Mouse (Mus musculus) lung, postnatal 25 days (tissue): Measurements from ENCODE around the gene Mapk8ip3.
"Not testable (repeated sequence)": the region's sequence is repeated elsewhere in the genome, so short reads cannot be mapped to it uniquely, and the experiment has no call there.

ENCODE experiments used
- DNase-seq: peaks from one replicate; pipeline ENCODE4 v3.0.0; 2022; ENCODE audit warnings: low spot score

Mapk8ip3 gene

GRCm38 (mm10) chr17:24936259-24937237 lies at the start of gene Mapk8ip3:
Gene Mapk8ip3, minus strand, starts transcription at chr17:24936977.
- DNase-seq: peak; percentile 95

DNA sequence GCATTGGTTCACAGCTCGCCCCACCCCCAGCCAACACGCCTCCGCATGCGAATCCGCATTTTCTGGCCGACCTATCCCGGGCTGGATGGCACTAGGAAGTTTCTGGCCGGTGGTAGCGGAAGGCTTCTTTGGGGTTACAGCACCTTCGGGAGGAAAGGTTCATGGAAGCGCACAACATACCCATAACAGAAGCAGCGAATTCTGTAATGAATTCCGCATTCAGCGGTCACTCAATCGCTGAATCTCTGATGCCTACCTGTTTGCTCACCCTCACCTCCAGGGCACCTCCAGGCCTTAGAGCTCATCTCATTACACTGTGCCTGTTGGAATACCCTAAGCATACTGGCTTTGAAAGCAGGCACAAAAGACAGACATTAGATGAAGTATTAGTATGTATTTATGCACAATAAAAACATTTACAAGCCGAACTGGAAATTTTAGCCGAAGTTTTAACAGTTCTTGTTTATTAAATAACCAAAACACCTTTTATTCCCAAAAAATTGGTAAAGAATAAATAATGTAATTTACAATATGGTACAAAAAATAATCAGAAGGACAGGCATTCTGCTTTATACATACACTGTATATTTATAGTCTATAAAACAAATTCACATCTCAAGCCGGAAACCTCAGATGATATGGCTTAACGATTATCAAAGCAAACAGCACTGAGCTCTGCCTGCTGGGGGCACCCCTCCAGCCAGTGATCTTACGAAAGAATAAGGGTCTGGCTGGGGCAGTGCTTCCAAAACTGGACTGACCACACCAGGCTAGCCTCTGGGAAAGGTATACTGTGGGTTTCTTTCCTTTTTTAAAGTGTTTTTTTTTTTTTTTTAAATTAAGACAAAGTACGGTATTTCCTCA lies 24.3 kb upstream of the Mapk8ip3 start:
- DNase-seq: peak; percentile 2

GRCm38 (mm10) chr17:24960135-24960851 lies 23.5 kb upstream of the Mapk8ip3 start, which contains the start of gene Jpt2:
Gene Jpt2, minus strand, starts transcription at chr17:24960689.
- DNase-seq: peak; percentile 99

DNA sequence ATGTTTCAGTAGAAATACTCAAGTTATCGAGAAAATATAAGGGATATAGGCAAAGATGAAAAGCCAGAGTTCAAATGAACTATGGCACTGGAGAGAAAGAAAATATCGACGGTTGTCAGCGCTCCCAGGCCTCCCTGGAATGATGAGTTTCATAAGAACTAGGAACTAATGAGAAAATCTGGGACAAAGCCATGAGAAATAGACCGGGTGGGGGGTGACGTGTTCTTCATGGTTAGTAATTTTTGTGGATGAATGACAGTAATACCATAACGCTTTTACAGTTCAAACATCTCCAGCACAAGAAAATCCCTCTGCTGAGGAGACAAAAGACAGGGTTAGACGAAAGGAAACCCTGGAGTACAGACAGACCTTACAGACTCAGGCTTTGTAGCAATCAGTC lies 22.6 kb upstream of the Mapk8ip3 start:
- DNase-seq: no peak

- peak; percentile 8 for DNase-seq
Measured at GRCm38 (mm10) chr17:24953291-24953690, 16.5 kb upstream of the Mapk8ip3 start.

DNA sequence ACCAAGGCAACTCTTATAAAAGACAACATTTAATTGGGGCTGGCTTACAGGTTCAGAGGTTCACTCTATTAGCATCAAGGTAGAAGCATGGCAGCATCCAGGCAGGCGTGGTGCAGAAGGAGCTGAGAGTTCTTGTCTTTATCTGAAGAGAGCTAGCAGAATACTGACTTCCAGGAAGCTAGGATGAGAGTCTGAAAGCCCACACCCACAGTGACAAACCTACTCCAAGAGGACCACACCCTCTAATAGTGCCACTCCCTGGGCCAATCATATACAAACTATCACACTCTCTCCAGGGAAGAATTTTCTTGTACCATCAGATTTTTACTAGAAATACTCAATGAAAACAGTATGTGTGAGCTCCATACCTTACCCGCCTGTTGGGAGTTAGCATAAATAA lies 13.9 kb upstream of the Mapk8ip3 start:
- DNase-seq: no peak

DNA sequence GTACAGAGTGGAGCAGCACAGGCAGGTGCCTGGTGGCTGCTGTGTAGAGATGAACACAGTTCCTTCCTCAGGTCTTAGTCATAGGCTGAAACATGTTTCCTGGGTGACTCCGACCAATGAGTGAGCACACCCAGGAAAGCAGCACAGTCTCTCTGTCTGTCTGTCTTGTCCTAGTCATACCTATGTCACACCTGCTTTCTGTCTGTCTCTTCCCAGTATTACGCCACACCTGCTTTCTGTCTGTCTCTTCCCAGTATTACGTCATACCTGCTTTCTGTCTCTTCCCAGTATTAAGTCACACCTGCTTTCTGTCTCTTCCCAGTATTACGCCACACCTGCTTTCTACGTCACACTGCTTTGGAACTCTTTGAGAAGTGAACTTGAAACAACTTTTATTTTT lies 11.4 kb upstream of the Mapk8ip3 start:
- no peak for DNase-seq

GRCm38 (mm10) chr17:24943589-24943988 lies 6.8 kb upstream of the Mapk8ip3 start:
- not testable (repeated sequence) for DNase-seq

- DNase-seq: no peak
Measured at GRCm38 (mm10) chr17:24943036-24943435, 6.3 kb upstream of the Mapk8ip3 start.

DNA sequence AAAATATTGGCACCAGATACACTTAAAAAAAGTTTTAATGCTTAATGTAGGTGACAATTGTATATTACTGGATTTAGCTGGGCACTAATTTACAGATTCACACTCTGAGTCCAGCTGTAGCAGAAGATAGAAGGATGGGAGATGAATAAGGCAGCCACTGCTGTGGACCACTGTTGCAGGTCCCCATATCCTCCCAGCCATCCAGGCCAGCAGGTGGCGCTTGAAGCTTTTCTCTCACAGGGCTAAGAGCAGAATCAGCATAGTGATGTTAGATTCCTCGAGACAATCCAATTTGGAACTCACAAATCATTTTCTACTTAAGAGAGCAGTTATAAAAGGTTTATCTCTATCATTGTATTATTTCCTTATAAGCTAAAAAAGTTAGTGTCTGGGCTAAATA lies 5.7 kb upstream of the Mapk8ip3 start:
- peak; percentile 50 for DNase-seq

- DNase-seq: no peak
Measured at GRCm38 (mm10) chr17:24937266-24937665, 489 bp upstream of the Mapk8ip3 start.

- DNase-seq: no peak
Measured at GRCm38 (mm10) chr17:24935666-24936065, 1.1 kb downstream of the Mapk8ip3 start.

DNA sequence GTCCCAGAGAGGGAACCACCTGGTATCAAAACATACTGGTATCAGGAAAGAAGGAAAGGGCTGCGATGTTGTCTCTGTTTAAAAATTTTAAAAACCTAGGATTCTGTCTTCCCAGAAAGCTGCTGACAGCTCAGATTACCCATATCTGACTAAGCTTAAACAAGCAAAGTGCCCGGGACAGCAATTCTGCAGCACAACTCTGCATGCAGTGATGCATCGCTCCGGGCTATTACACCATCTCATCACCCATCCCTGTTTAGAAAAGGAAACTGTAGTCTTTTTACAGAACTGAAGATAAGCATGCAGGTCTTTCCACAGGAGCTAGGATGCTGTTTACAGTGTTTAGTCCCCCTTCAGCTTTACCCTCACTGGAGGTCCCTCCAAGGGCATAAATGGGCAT lies 1.9 kb downstream of the Mapk8ip3 start:
- DNase-seq: no peak

DNA sequence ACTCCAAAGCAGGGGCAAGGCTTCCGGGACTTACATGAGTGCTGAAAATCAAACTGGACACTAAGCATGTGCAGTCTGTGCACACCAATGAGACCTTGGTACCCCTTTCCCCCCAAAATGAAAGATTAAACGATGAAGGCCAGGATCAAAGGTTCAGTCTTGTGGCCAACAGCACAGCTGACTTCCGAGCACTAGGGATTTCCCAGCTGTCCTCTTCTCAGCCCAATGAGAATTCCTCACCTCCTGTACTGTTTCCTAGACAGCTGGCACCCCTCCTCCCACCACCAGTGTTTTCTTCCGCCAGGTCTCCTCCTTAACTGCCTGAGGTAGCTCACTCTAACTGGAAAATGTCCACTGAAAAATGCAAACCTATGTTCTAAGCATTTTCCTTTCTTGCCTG lies 3.6 kb downstream of the Mapk8ip3 start:
- DNase-seq: no peak

DNA sequence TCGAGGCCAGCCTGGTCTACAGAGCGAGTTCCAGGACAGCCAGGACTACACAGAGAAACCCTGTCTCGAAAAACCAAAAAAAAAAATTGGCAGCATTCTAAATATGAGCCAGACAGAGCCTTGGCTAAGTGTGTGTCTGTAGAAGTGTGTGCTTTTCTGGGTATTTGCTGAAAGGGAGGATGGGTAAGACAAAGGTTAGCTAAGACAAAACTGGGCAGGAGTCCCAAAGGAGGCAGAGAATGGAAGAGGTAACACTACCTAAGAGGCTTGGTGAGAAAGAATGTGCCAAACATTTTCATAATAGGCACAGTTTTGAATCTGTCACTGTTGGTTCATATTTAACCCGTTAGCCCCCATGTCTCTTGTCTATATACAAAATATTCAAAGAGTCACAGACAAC lies 4.3 kb downstream of the Mapk8ip3 start:
- DNase-seq: no peak

DNA sequence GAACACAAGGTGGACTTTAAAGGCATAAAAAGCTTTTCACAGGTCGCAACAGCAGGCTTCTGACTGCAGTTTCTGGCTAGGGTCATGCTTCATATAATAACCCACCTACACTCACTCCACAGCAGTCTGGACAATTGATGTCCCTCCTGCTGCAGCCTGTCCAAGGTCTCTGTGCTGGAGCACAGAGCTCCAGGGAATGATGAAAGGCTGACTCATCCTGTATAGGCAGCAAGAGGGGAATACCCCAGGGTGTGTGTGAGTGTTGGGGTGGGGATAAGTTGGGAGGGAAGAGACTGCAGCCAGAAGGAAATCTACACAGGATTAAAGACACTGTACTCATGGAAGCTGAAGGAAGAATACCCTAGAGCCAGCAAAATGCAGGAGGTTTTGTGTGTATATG lies 7.3 kb downstream of the Mapk8ip3 start:
- no peak for DNase-seq

GRCm38 (mm10) chr17:24923246-24923645 lies 13.5 kb downstream of the Mapk8ip3 start:
- DNase-seq: no peak

DNA sequence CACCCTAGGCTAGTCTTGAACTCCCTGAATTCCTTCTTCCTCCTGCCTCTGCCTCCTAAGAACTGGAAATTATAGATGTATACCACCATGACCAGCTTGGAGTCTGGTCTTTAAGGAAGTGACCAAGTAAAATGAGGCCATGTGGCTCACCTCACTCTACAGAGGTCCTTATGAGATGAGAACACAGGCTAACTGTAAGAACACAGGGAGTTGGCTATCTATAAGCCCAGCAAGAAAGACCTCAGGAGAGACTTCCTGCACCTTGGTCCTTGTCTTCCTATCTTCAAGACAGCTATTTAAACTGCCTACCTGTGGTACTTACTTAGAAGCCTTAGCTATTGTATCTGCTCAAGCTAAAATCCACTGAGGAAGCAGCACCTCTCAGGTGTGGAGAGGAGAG lies 22.8 kb downstream of the Mapk8ip3 start:
- DNase-seq: no peak

- no peak for DNase-seq
Measured at GRCm38 (mm10) chr17:24907591-24907990, 29.2 kb downstream of the Mapk8ip3 start.

- DNase-seq: no peak
Measured at GRCm38 (mm10) chr17:24903767-24904166, 33.0 kb downstream of the Mapk8ip3 start.

DNA sequence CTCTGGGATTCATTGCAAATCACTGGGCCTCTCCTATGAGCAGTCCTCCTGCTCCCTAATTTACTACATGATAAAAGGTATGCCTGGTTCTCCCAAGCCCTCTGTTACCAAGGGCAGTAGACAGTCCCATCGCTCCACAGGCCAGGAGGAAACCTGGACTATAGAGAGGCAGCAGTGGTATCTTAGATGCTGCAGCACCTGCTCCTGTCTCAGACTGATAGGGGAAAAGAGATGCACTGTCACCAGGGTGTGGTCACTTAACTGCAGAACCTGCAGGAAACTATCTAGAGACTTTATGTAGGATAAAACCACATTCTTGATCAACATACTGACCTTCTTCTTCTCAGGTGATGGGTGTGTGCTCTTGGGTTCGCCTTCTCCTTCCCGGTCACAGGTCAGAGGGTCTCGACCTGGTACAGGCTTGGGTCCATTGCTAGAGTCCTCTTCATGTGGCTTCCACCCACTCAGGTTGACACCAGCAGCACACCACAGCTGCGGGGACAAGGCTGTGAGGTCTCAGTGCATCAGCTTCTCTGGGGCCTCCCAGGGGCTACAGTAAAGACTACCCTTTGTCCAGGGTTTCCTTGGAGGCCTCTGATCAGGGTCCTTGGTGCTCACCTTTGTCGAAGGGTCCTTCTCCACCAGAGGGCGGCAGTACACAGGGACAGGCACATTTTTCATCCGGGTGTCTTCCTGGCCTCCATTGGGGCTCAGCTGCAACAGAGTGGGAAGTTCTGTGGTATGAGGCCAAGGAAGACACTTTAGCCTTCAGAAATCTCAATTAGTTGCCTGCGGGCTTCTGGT lies 33.9 kb downstream of the Mapk8ip3 start:
- DNase-seq: no peak
